Mouse (Mus musculus) E14TG2a.4 (cell line): ENCODE data around the gene Klf1.

ENCODE experiments used
- CTCF ChIP-seq: conservative IDR thresholded peaks from 2 replicates; pipeline ENCODE4 v1.5.1; 2014; ENCODE audit warnings: low read length
- NANOG ChIP-seq: IDR thresholded peaks from 2 replicates; pipeline ENCODE4 v1.6.1; 2014; ENCODE audit warnings: borderline replicate concordance, low read length, mixed read lengths
- POU5F1 ChIP-seq: IDR thresholded peaks from 2 replicates; pipeline ENCODE4 v1.6.1; 2014; ENCODE audit warnings: low read length, borderline replicate concordance

- TF ChIP-seq CTCF (no peak; the same call in 1 of the 2 replicates), NANOG (no peak), POU5F1 (no peak)
Measured at GRCm38 (mm10) chr8:84945235-84945632, 43.5 kb downstream of the Klf1 start.
